Mouse (Mus musculus) bone marrow, adult 2 months (tissue): ENCODE data around the gene Tm4sf5. TPM values are rescaled to one million over a fixed set of nuclear protein-coding genes. Genes with fewer than 3 reads are reported as not detected.
"Not testable (repeated sequence)": the region's sequence is repeated elsewhere in the genome, so short reads cannot be mapped to it uniquely, and the experiment has no call there.

Source experiments
- H3K27ac ChIP-seq: fragments of 200-500 bp; 2 replicates; pipeline ENCODE4 v1.5.1; 2012; ENCODE audit warnings: low read depth, mild to moderate bottlenecking, control low read depth, inconsistent platforms, low read length; ENCODE audit not compliant: control insufficient read depth, poor library complexity, insufficient read depth
- H3K4me1 ChIP-seq: fragments of 200-500 bp; 2 replicates; pipeline ENCODE4 v1.6.1; 2011; ENCODE audit warnings: low read length; ENCODE audit not compliant: control insufficient read depth, insufficient read depth
- H3K4me3 ChIP-seq: fragments of 200-500 bp; replicated peaks from 2 replicates; pipeline ENCODE3; 2011; ENCODE audit warnings: mild to moderate bottlenecking, low read depth, low read length, control low read depth; ENCODE audit not compliant: control insufficient read depth
- CTCF ChIP-seq: fragments of 200-500 bp; IDR thresholded peaks from 2 replicates; pipeline ENCODE4 v1.5.1; 2011; ENCODE audit warnings: low read length, control low read depth; ENCODE audit not compliant: control insufficient read depth, insufficient read depth
- POLR2A ChIP-seq: fragments of 200-500 bp; IDR thresholded peaks from 2 replicates; pipeline ENCODE4 v1.6.1; 2011; ENCODE audit warnings: low read depth, mild to moderate bottlenecking, control low read depth, low read length, borderline replicate concordance; ENCODE audit not compliant: control insufficient read depth
- WGBS: fragments of 180-500 bp; shearing (Covaris S2); methylation state at CpG from one replicate; pipeline ENCODE4 v1.1.7; 2018; 5-methylcytosine and 5-hydroxymethylcytosine counted together
- polyA plus RNA-seq: library from polyadenylated mRNA; stranded (reverse); fragments of >200 nt; gene quantifications from 2 replicates; pipeline ENCODE4 v1.2.4, GENCODE M21; 2011; ENCODE audit warnings: low replicate concordance; ENCODE audit not compliant: missing spikeins, insufficient read depth, insufficient read length

The Tm4sf5 gene
- polyA plus RNA-seq, 1 experiment, result not detected

- TF ChIP-seq CTCF (no peak), POLR2A (no peak)
- Histone ChIP-seq H3K4me3 (no peak overlapping the region), H3K27ac (no peak overlapping the region), H3K4me1 (no peaks in the 10 kb centered on the region; the same call in 1 of the 2 replicates)
These were observed 32.3 kb upstream of the Tm4sf5 start for GRCm38 (mm10) chr11:70472716-70473115.

DNA sequence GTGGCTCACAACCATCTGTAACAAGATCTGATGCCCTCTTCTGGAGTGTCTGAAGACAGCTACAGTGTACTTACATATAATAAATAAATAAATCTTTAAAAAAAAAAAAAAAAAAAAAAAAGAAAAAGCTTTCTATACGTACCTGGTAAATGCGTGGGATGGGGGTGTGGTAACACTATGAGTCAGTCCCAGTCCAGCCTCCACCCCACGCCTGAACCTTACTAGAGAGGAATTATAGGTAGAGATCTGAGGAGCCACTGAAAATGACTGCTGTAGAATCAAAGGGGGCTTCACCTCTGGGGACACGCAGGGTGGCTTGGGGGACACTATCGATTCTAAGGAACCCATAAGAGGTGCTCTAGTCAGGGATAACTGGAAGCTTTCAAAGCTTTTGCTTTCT, 31.8 kb upstream of the Tm4sf5 start:
- not testable (repeated sequence) for H3K4me1 ChIP-seq, H3K27ac ChIP-seq, H3K4me3 ChIP-seq
- WGBS, result 79% methylated on average over 5 of the region's 5 CpGs

DNA sequence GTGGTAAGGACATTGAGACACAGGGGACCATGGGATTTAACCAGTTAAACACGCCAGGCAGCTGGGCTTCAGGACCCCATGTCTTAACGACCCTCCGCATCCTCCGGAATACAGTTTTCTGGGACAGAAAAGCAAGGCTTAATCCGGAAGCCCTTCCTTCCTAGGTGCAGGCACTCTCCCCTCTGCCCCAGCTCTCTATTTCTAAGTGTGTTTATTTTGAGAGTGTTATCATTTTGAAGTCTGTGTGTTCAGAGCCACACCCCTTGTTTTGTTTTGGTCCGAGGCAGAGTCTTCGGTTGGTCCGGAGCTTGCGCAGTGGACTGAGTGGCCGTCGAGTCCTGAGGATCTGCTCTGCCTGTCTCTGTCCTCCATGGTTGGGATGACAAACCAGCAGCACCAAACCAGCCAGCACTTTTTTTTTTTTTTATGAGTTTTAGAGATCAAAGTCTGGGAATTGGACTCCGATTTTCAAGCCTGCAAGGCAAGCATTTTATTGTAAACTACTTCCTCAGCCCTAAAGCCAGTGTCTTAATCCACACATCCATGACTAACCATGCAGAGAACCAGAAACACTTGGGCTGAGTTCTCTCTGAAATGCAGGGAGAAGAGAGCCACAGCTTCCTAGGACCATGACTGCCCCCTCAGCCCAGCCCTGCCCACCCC, 30.0 kb upstream of the Tm4sf5 start:
- no peak for TF ChIP-seq CTCF
- no peak for TF ChIP-seq POLR2A
- WGBS, result 82% methylated on average over 12 of the region's 12 CpGs
- Histone ChIP-seq H3K4me3 (no peak overlapping the region), H3K4me1 (no peaks in the 10 kb centered on the region), H3K27ac (no peak overlapping the region)

DNA sequence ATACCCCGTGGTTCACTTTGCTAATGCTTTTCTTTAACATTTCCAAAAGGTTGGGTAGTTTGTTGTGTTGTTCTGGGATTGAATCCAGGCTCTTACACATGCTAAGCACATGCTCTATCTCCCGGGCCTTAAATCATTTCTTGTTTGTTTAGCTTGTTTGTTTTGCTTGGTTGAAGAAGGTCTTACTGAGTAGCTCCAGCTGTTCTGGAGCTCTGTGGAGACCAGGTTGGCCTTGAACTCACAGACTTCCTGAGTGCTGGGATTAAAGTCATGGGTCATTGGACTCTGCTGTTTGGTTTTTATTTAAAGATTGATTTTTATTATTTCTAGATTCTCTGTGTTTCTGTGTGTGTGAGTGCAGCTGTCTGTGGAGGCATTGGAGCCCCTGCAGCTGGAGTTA, 19.5 kb upstream of the Tm4sf5 start:
- TF ChIP-seq CTCF, result no peak
- TF ChIP-seq POLR2A, result no peak
- no peak overlapping the region for H3K4me3 ChIP-seq

DNA sequence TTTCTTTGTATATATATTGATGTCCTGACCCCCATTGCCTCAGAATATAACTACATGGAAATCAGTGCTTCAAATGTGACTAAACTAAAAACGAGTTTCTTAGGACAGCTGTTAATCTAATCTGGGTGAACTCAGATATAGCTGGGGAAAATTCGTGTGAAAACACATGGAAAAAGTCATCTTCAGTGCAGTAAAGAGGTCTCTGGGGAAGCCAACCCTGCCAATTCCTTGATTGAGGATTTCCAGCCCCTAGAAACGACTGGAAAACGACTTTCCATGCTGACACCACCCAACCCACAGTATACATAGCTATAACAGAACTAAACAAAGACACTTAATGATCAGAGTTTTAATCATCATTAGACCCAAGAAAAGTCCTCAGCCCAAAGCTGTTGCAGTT, 17.2 kb upstream of the Tm4sf5 start:
- TF ChIP-seq POLR2A (no peak), CTCF (no peak)
- 63% methylated on average over 4 of the region's 4 CpGs for WGBS
- no peaks in the 10 kb centered on the region for H3K4me1 ChIP-seq
- H3K4me3 ChIP-seq, result no peak overlapping the region
- H3K27ac ChIP-seq, result no peak overlapping the region

More for the DNA sequence above, 19.5 kb upstream of the Tm4sf5 start:
- Histone ChIP-seq H3K27ac (no peak overlapping the region), H3K4me1 (no peaks in the 10 kb centered on the region)
- 70% methylated on average over 2 of the region's 2 CpGs for WGBS

DNA sequence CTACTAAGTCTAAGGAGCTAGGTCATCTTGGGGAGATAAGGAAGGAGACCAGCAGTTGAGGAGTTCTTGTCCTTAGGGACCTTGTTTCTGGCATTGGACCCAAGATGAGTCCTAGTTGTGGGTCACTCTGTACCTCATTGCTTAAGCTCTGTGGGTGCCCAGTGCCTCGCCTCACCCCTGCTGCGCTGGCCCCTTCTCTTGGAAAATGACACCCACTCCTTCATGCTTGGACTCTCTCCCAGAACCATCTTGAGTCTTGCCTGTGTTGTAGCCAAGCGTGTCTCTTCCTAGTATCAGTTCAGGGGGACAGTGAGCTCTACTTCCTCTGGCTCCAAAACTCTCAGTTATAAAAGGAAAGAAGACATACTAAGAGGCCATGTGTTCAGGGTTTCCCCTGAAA, 15.9 kb upstream of the Tm4sf5 start:
- 69% methylated on average over 3 of the region's 3 CpGs for WGBS

DNA sequence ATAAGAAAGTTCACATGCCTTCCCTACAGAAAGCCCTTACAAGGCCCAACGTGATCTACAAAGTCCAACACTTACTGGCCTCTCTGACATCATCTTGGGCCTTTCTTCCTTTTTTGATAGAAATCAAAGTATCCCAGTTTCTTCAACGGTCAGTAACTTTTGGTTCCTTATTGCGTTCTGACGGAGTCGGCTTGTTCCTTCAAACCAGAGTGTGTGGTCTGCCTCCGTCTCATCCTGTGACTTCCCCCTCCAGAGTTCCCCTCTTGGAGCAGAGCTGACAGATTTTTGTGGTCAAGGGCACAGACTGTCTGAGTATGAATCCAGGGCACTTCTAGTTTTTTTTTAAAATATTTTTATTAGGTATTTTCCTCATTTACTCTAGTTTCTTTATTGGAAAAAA, 15.4 kb upstream of the Tm4sf5 start:
- H3K4me1 ChIP-seq, result no peaks in the 10 kb centered on the region
- TF ChIP-seq POLR2A (no peak), CTCF (no peak)
- no peak overlapping the region for H3K4me3 ChIP-seq
- WGBS, result 6% methylated on average over 6 of the region's 6 CpGs
- H3K27ac ChIP-seq, result no peak overlapping the region

More for the DNA sequence above, 15.9 kb upstream of the Tm4sf5 start:
- Histone ChIP-seq H3K27ac (no peak overlapping the region; the same call in 1 of the 2 replicates), H3K4me1 (no peaks in the 10 kb centered on the region), H3K4me3 (no peak overlapping the region)
- TF ChIP-seq CTCF, result no peak
- TF ChIP-seq POLR2A, result no peak

GRCm38 (mm10) chr11:70499566-70500475, 5.2 kb upstream of the Tm4sf5 start:
- Histone ChIP-seq H3K4me3 (no peak overlapping the region), H3K27ac (no peak overlapping the region), H3K4me1 (no peaks in the 10 kb centered on the region)
- 59% methylated on average over 14 of the region's 14 CpGs for WGBS
- no peak for TF ChIP-seq CTCF
- no peak for TF ChIP-seq POLR2A

DNA sequence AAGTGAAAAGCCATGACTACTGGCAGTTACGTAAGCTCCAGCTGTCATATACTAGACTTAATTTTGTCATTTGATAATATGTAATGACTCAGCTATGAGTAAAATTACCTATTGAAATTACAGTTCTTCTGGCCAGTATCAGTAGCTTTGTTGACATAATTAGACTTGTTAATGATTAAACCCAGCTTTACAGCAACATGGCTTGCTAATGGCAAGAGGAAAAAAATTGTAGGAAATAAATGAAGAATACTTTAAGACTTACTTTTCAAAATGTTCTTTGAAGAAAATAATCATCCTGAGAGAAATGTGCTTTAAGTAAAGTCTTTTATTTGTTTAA, 4.6 kb upstream of the Tm4sf5 start:
- WGBS, result 70% methylated on average over 1 of the region's 1 CpGs
- H3K4me1 ChIP-seq, result no peaks in the 10 kb centered on the region
- TF ChIP-seq CTCF (no peak), POLR2A (no peak)

More for the DNA sequence above, 4.6 kb upstream of the Tm4sf5 start:
- no peak overlapping the region for H3K4me3 ChIP-seq
- no peak overlapping the region for H3K27ac ChIP-seq
